Mouse (Mus musculus) E14TG2a.4 (cell line): ENCODE results near the gene Fnip2.

ENCODE experiments used
- H3K27me3 ChIP-seq: 2 replicates; pipeline ENCODE4 v1.6.1; 2014; ENCODE audit warnings: low read length, control low read depth; ENCODE audit not compliant: insufficient read depth
- H3K36me3 ChIP-seq: 2 replicates; pipeline ENCODE4 v1.6.1; 2014; ENCODE audit warnings: low read length, control low read depth; ENCODE audit not compliant: insufficient read depth
- H3K4me1 ChIP-seq: replicated peaks from 2 replicates; pipeline ENCODE4 v1.6.1; 2014; ENCODE audit warnings: low read depth, low read length, control low read depth
- H3K4me3 ChIP-seq: replicated peaks from 2 replicates; pipeline ENCODE4 v1.5.1; 2014; ENCODE audit warnings: mild to moderate bottlenecking, low read length
- H3K9me3 ChIP-seq: 2 replicates; pipeline ENCODE4 v1.6.1; 2014; ENCODE audit warnings: low read length, control low read depth
- CTCF ChIP-seq: conservative IDR thresholded peaks from 2 replicates; pipeline ENCODE4 v1.5.1; 2014; ENCODE audit warnings: low read length
- NANOG ChIP-seq: IDR thresholded peaks from 2 replicates; pipeline ENCODE4 v1.6.1; 2014; ENCODE audit warnings: borderline replicate concordance, low read length, mixed read lengths
- POU5F1 ChIP-seq: IDR thresholded peaks from 2 replicates; pipeline ENCODE4 v1.6.1; 2014; ENCODE audit warnings: low read length, borderline replicate concordance

Gene Fnip2

DNA sequence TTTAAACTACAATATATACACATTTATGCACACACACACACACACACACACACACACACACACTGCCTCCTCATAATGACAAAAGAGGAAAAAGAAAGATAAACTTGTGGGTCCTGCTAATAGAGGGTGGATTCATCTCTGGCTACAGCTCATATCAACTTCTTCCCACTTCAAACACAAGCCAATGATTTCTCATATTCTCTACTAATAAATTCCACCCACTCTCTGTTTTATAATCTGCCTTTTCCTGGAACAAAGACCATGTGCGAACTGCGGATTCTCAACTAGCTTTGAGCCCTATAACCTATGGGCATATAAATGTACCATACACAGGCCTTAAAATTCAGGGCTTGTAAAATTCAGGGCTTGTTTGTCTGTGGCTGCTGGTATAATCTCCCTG lies 53.3 kb downstream of the Fnip2 start:
- Histone ChIP-seq H3K9me3 (no peaks in the 10 kb centered on the region), H3K4me1 (peaks cover 36% of the 10 kb centered on the region), H3K36me3 (peaks cover 35% of the 10 kb centered on the region), H3K27me3 (no peaks in the 10 kb centered on the region), H3K4me3 (no peak overlapping the region)
- no peak for TF ChIP-seq POU5F1
- no peak for TF ChIP-seq CTCF
- TF ChIP-seq NANOG = no peak

DNA sequence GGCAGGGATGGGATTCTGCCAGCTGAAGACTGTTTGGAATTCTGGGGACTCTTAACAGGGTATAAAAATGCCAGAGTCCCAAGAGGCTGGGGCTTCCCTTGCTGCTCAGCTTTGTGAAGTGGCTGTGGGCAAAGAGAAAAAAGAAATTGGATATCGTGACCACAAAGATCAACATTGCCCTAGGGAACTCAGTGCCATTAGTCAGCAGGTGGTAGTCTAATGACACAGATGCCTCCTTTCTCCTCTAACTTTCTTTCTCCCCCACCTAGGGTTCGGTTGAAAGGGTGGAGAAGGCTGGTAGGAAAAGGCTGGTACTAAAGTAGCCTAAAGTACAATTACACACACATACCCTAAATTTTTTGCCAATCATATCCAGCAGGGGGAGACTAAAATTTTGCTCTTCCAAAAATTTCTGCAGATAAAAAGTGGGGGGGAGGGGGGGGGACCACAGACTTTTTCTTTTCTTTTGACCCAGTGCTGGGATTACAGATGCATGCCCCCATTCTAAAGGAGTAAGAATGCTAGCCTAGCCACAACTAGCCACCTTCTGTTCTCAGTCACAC lies 66.3 kb downstream of the Fnip2 start:
- H3K4me1 ChIP-seq = no peaks in the 10 kb centered on the region
- H3K27me3 ChIP-seq = no peaks in the 10 kb centered on the region
- TF ChIP-seq POU5F1 (no peak), NANOG (no peak), CTCF (no peak)
- H3K36me3 ChIP-seq = peaks cover 75% of the 10 kb centered on the region
- H3K9me3 ChIP-seq = no peaks in the 10 kb centered on the region
- no peak overlapping the region for H3K4me3 ChIP-seq

DNA sequence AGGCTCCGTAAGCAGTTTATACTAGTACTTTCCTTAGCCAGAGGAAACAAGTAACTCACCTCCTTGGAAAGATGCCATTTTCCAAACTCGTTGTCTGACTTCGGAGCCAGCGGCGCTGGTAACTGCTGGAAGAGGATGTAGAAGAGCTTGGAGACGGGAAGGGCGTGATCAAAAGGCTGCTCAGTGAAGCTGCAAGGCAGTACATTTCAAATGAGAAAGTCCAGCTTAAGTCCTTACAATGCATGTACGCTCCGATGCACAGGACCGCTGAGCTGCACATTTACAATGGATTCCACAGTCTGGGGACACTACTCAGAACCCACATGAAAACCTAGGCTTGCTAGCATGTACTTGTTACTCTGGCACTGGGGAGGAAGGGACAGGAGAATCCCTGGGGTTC lies 67.3 kb downstream of the Fnip2 start:
- no peaks in the 10 kb centered on the region for H3K9me3 ChIP-seq
- H3K36me3 ChIP-seq = peaks cover 74% of the 10 kb centered on the region
- no peaks in the 10 kb centered on the region for H3K4me1 ChIP-seq
- TF ChIP-seq CTCF (no peak), NANOG (no peak), POU5F1 (no peak)
- no peaks in the 10 kb centered on the region for H3K27me3 ChIP-seq
- H3K4me3 ChIP-seq = no peak overlapping the region

DNA sequence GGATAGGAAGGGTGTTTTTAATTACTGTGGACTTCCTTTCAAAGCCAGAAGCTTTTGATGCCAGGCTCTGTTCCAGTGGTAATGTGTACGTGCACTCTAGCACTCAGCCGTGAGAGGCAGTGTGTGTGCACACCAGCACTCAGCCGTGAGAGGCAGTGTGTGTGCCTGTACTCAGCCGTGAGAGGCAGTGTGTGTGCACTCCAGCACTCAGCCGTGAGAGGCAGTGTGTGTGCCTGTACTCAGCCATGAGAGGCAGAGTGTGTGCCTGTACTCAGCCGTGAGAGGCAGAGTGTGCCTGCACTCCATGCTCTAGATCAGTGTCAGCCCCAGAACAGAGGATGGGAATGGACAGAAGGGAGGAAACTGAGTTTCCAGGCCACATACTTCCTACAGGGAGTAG lies 70.9 kb downstream of the Fnip2 start:
- H3K9me3 ChIP-seq = no peaks in the 10 kb centered on the region
- H3K4me3 ChIP-seq = no peak overlapping the region
- peaks cover 83% of the 10 kb centered on the region for H3K36me3 ChIP-seq
- no peaks in the 10 kb centered on the region for H3K27me3 ChIP-seq
- no peaks in the 10 kb centered on the region for H3K4me1 ChIP-seq
- TF ChIP-seq CTCF (no peak), NANOG (no peak), POU5F1 (no peak)

DNA sequence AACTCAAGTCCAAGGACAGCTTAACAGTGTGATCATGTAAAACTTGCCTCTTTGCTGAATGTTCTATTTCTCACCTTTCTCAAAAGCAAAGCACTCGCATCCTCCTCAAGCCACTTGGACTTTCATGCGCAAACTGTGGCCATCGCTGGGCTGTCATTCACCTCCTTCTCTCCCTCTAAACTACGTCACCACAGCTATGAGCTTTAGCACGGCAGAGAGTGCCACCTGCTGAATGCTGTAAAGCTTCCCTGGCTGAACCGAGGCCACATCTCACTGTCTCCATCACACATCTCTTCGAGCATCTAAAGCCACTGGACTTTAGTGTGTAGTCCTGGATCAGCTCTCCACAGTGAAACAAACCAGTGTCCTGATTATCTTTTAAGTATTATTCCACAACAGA lies 72.4 kb downstream of the Fnip2 start:
- Histone ChIP-seq H3K9me3 (no peaks in the 10 kb centered on the region), H3K4me3 (no peak overlapping the region), H3K36me3 (peaks cover 84% of the 10 kb centered on the region), H3K27me3 (no peaks in the 10 kb centered on the region), H3K4me1 (no peaks in the 10 kb centered on the region)
- no peak for TF ChIP-seq CTCF
- TF ChIP-seq POU5F1 = no peak
- no peak for TF ChIP-seq NANOG

DNA sequence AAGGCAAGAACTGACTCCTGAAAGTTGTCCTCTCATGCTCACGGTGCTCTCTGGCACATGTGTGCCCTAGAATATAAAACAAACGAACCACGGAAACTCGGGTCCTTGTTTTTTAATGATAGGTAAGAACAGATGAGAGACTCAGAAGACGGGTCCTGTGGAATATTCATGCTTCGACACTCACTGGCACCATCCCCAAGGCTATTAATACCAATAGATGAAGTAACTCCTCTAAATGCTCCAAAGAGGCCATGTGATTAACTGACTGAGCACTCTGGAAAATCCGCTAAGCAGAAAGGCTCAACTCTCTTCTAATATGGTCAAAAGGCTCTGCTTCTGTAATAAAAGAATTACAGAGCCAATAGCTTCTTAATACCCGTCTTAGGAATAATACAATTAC lies 73.6 kb downstream of the Fnip2 start:
- Histone ChIP-seq H3K9me3 (no peaks in the 10 kb centered on the region), H3K4me3 (no peak overlapping the region), H3K27me3 (no peaks in the 10 kb centered on the region), H3K36me3 (peaks cover 84% of the 10 kb centered on the region), H3K4me1 (no peaks in the 10 kb centered on the region)
- TF ChIP-seq POU5F1 (no peak), CTCF (no peak), NANOG (no peak)

DNA sequence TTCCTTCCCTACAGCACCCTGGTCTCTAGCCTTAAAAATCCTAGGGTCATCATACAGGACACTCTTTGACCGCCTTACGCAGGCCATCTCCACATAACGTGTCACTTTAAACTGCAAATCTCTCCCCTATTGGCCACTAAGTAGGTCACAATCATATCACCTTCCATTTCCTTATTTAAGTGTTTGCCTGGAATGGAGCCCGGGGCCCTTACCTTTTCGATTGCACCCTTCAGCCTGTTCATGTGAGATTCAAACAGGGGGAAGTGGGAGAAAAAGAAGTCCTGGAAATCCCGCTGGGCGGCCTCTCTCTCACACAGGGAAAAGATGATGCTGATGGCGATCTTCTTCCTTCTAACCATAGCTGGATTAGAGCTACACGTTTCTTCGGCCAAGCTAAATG lies 74.5 kb downstream of the Fnip2 start:
- Histone ChIP-seq H3K9me3 (no peaks in the 10 kb centered on the region), H3K4me3 (no peak overlapping the region), H3K36me3 (peaks cover 88% of the 10 kb centered on the region), H3K27me3 (no peaks in the 10 kb centered on the region), H3K4me1 (peaks cover 3% of the 10 kb centered on the region; the same call in 1 of the 2 replicates)
- no peak for TF ChIP-seq POU5F1
- TF ChIP-seq NANOG = no peak
- no peak for TF ChIP-seq CTCF

DNA sequence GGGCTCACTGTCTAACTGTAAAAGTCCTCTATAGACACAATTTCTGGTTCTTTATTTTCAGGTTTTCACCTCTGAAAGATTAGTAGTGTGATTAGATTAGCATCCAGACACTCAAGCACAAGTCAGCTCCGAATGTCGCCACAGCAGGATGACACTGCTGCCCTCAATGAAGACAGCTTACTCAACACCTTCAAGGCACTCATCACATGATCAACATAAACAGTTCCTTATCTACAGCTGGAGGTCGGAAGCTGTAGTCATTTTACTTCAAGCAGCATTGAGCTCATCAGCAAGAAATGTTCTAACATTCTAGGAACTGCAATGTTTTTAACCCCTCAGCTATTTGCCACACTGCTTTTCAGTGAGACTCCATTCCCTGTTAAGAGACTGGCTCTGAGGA lies 76.0 kb downstream of the Fnip2 start:
- Histone ChIP-seq H3K4me1 (peaks cover 9% of the 10 kb centered on the region; the same call in 1 of the 2 replicates), H3K9me3 (no peaks in the 10 kb centered on the region), H3K36me3 (peaks cover 92% of the 10 kb centered on the region), H3K27me3 (no peaks in the 10 kb centered on the region), H3K4me3 (no peak overlapping the region)
- TF ChIP-seq CTCF (no peak), POU5F1 (no peak), NANOG (no peak)

DNA sequence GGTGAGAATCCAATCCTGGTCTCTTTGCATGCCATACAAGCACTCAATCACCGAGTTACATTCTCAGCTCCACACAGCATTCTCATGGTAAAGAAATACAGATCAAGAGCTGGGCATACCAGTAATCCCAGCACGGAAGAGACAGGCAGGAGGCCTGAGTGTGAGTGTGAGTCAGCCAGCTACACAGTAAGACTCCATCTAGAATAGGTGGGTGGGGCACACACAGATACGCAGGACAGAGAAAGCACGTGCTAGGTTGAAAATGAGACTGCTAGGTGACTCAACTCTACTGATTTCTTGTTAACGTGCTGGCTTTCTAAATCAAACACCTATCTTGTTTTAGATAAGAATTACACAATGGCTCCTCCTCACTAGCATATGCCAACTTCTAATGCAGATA lies 77.5 kb downstream of the Fnip2 start:
- Histone ChIP-seq H3K4me1 (peaks cover 9% of the 10 kb centered on the region; the same call in 1 of the 2 replicates), H3K36me3 (peaks cover 92% of the 10 kb centered on the region), H3K9me3 (no peaks in the 10 kb centered on the region), H3K27me3 (no peaks in the 10 kb centered on the region), H3K4me3 (no peak overlapping the region)
- no peak for TF ChIP-seq CTCF
- no peak for TF ChIP-seq NANOG
- no peak for TF ChIP-seq POU5F1
